Mouse (Mus musculus) stomach, postnatal 0 days (tissue): Measurements from ENCODE around the gene Fxr2. TPM values are rescaled to one million over a fixed set of nuclear protein-coding genes. Genes with fewer than 3 reads are reported as not detected.
A peak's percentile ranks its signal among the peaks of the same experiment; 100 is the strongest.

Experiments used
- ATAC-seq: fragments of 200-750 bp; cut with Nextera tagmentation; 2 replicates; pipeline ENCODE4 v1.8.0; 2017; ENCODE audit not compliant: low FRiP score, low TSS enrichment
- DNase-seq: peaks from one replicate; pipeline ENCODE4 v3.0.0-alpha.2; 2016; ENCODE audit warnings: low spot score
- H3K27ac ChIP-seq: fragments of 300-500 bp; sonication (generic); replicated peaks from 2 replicates; pipeline ENCODE4 v1.5.1; 2014; ENCODE audit warnings: mild to moderate bottlenecking, control low read depth
- H3K27me3 ChIP-seq: fragments of 300-500 bp; sonication (generic); 2 replicates; pipeline ENCODE4 v1.6.1; 2014; ENCODE audit warnings: low read length; ENCODE audit not compliant: control insufficient read depth, insufficient read depth
- H3K36me3 ChIP-seq: fragments of 300-500 bp; sonication (generic); 2 replicates; pipeline ENCODE4 v1.6.1; 2014; ENCODE audit warnings: low read length, mixed read lengths; ENCODE audit not compliant: control insufficient read depth, insufficient read depth
- H3K4me1 ChIP-seq: fragments of 300-500 bp; sonication (generic); replicated peaks from 2 replicates; pipeline ENCODE4 v1.6.1; 2014; ENCODE audit warnings: antibody characterized with exemption; ENCODE audit not compliant: control insufficient read depth, insufficient read depth
- H3K4me2 ChIP-seq: fragments of 300-500 bp; sonication (generic); replicated peaks from 2 replicates; pipeline ENCODE4 v1.6.1; 2014; ENCODE audit warnings: low read depth, mild to moderate bottlenecking, control low read depth, moderate library complexity
- H3K4me3 ChIP-seq: fragments of 300-500 bp; sonication (generic); 2 replicates; pipeline ENCODE4 v1.5.1; 2014; ENCODE audit warnings: low read depth, low read length, control low read depth
- H3K9ac ChIP-seq: fragments of 300-500 bp; sonication (generic); 2 replicates; pipeline ENCODE4 v1.6.1; 2014; ENCODE audit warnings: mild to moderate bottlenecking, low read length, control low read depth, mixed read lengths
- H3K9me3 ChIP-seq: fragments of 300-500 bp; sonication (generic); 2 replicates; pipeline ENCODE4 v1.6.1; 2016; ENCODE audit warnings: low read length; ENCODE audit not compliant: control insufficient read depth
- CTCF ChIP-seq: IDR thresholded peaks from 2 replicates; pipeline ENCODE4 v1.5.1; 2016; ENCODE audit warnings: antibody characterized with exemption, low read depth, mild to moderate bottlenecking, moderate library complexity
- EP300 ChIP-seq: optimal IDR thresholded peaks from 2 replicates; pipeline ENCODE3; 2016; ENCODE audit warnings: antibody characterized with exemption
- WGBS: fragments of 180-500 bp; shearing (Covaris S2); extraction: QIAGEN DNeasy Blood & Tissue Kit; methylation state at CpG from one replicate; pipeline ENCODE4 v1.1.7; 2014; 5-methylcytosine and 5-hydroxymethylcytosine counted together
- polyA plus RNA-seq: library from polyadenylated mRNA; unstranded; fragments of >200 nt; fragmentation: Nextera tagmentation; extraction: Ambion mirVana; gene quantifications from 2 replicates; pipeline ENCODE4 v1.2.1, GENCODE M21; 2015

Gene Fxr2
- polyA plus RNA-seq, 1 experiment from 2014 or later, result 10.8 TPM

GRCm38 (mm10) chr11:69684128-69684745 lies 51.4 kb downstream of the Fxr2 start:
- ATAC-seq (no peak), DNase-seq (peak; percentile 41)
- no peak overlapping the region for H3K4me3 ChIP-seq
- no peaks in the 10 kb centered on the region for H3K36me3 ChIP-seq
- H3K9me3 ChIP-seq, result no peaks in the 10 kb centered on the region
- WGBS, result 68% methylated on average over 12 of the region's 12 CpGs
- H3K4me1 ChIP-seq, result peaks cover 12% of the 10 kb centered on the region
- H3K9ac ChIP-seq, result no peak overlapping the region
- H3K27ac ChIP-seq, result peak overlapping the region; percentile 49
- TF ChIP-seq EP300 (no peak), CTCF (no peak)
- no peak overlapping the region for H3K4me2 ChIP-seq
- H3K27me3 ChIP-seq, result no peaks in the 10 kb centered on the region

GRCm38 (mm10) chr11:69684936-69685335 lies 52.1 kb downstream of the Fxr2 start:
- WGBS, result 88% methylated on average over 6 of the region's 6 CpGs
- H3K4me2 ChIP-seq, result no peak overlapping the region
- no peaks in the 10 kb centered on the region for H3K27me3 ChIP-seq
- peak overlapping the region; percentile 92 for H3K27ac ChIP-seq
- ATAC-seq (no peak), DNase-seq (no peak)
- no peak for TF ChIP-seq EP300
- H3K4me1 ChIP-seq, result peaks cover 12% of the 10 kb centered on the region
- H3K4me3 ChIP-seq, result no peak overlapping the region
- H3K9ac ChIP-seq, result peak overlapping the region; percentile 8; the same call in 1 of the 2 replicates
- H3K36me3 ChIP-seq, result no peaks in the 10 kb centered on the region
- no peaks in the 10 kb centered on the region for H3K9me3 ChIP-seq

GRCm38 (mm10) chr11:69685526-69686148 lies 52.8 kb downstream of the Fxr2 start, which contains the start of gene Tnfsf13:
Gene Tnfsf13 (minus strand): TSS chr11:69685784.
- H3K27ac ChIP-seq, result peak within 1 kb of the TSS; percentile 92
- peak within 1 kb of the TSS; percentile 51 for H3K9ac ChIP-seq
- DNase-seq (peak; percentile 56), ATAC-seq (peak; percentile 30; the same call in 1 of the 2 replicates)
- H3K4me1 ChIP-seq, result peaks cover 12% of the 10 kb centered on the region
- no peaks in the 10 kb centered on the region for H3K36me3 ChIP-seq
- TF ChIP-seq CTCF, result no peak
- no peak for TF ChIP-seq EP300
- H3K27me3 ChIP-seq, result no peaks in the 10 kb centered on the region
- 39% methylated on average over 10 of the region's 10 CpGs for WGBS
- no peak within 1 kb of the TSS for H3K4me3 ChIP-seq
- H3K4me2 ChIP-seq, result peak within 1 kb of the TSS; percentile 31; the same call in 1 of the 2 replicates
- no peaks in the 10 kb centered on the region for H3K9me3 ChIP-seq

- Histone ChIP-seq H3K9ac (no peak overlapping the region), H3K4me3 (no peak overlapping the region), H3K4me1 (peaks cover 9% of the 10 kb centered on the region), H3K27me3 (no peaks in the 10 kb centered on the region), H3K4me2 (no peak overlapping the region), H3K9me3 (no peaks in the 10 kb centered on the region), H3K27ac (peak overlapping the region; percentile 74), H3K36me3 (no peaks in the 10 kb centered on the region)
- no peak for ATAC-seq
- TF ChIP-seq CTCF (no peak), EP300 (no peak)
- peak; percentile 84 for DNase-seq
- 11% methylated on average over 4 of the region's 4 CpGs for WGBS
Measured at GRCm38 (mm10) chr11:69686377-69686776, 53.6 kb downstream of the Fxr2 start.

GRCm38 (mm10) chr11:69687061-69687460 lies 54.3 kb downstream of the Fxr2 start:
- TF ChIP-seq EP300, result no peak
- no peak for TF ChIP-seq CTCF
- H3K36me3 ChIP-seq, result no peaks in the 10 kb centered on the region
- 0 out of 2 replicates have a peak overlapping the region, but pooled peaks have one; percentile 17 for H3K4me2 ChIP-seq
- 43% methylated on average over 5 of the region's 5 CpGs for WGBS
- H3K4me1 ChIP-seq, result peaks cover 9% of the 10 kb centered on the region
- no peaks in the 10 kb centered on the region for H3K27me3 ChIP-seq
- H3K4me3 ChIP-seq, result no peak overlapping the region
- H3K9ac ChIP-seq, result no peak overlapping the region
- ATAC-seq, result no peak
- H3K27ac ChIP-seq, result peak overlapping the region; percentile 74
- no peaks in the 10 kb centered on the region for H3K9me3 ChIP-seq
- DNase-seq, result no peak

GRCm38 (mm10) chr11:69689891-69690290 lies 57.1 kb downstream of the Fxr2 start:
- Histone ChIP-seq H3K4me3 (no peak overlapping the region), H3K9me3 (no peaks in the 10 kb centered on the region), H3K4me2 (no peak overlapping the region), H3K9ac (no peak overlapping the region), H3K27ac (no peak overlapping the region), H3K36me3 (no peaks in the 10 kb centered on the region), H3K27me3 (no peaks in the 10 kb centered on the region), H3K4me1 (peaks cover 9% of the 10 kb centered on the region)
- ATAC-seq, result no peak
- no peak for DNase-seq
- TF ChIP-seq EP300 (no peak), CTCF (no peak)
- WGBS, result 91% methylated on average over 1 of the region's 1 CpGs
